Mouse (Mus musculus): ENCODE results near the gene Xndc1.

Gene Xndc1

DNA sequence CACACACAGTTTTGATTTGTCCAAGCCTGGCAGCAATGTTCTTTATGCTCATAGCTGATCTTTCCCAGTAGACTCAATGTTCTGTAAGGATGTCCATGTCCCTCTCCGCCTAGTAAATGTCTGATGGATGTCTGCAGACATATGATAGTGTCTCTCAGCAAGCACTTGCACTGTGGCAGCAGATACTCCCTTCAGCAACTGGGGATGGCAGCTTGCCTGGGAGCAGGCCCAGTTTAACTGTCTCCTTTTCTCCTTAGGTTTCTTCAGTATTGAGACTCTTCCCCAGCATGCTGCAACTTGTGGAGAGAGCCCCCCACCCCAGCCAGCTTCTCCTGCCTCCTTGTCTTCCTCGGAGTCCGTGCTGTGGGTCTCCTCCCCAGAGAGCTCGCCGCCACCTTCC is 16.5 kb downstream of the Xndc1 start:
- no peak for DNase-seq (ENCODE audit: low spot score in 2 of 2)

DNA sequence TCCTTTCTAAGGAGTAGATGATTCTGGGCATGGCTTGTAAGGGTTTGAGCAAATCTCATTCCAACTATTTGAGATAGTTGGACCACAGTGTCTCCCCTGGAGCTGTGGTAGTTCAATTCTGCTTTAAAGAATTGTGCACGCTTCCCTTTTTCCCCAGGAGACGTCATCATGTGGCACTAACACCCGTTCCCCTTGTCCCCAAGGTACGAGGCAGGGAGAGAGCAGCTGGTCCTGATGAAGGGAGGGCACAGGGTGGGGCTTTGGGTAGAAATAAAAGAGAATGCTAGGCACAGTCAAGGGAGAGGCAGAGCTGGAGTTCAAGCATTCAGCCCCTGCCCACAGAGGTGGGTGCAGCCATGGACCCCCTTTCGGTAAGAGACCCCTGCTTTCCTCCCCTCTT is 17.5 kb downstream of the Xndc1 start, which contains the start of gene Trpc2:
Trpc2 (plus strand) TSS at position 301 of the 400 bp plus-strand sequence.
- no peak for DNase-seq (ENCODE audit: low spot score in 2 of 2)

DNA sequence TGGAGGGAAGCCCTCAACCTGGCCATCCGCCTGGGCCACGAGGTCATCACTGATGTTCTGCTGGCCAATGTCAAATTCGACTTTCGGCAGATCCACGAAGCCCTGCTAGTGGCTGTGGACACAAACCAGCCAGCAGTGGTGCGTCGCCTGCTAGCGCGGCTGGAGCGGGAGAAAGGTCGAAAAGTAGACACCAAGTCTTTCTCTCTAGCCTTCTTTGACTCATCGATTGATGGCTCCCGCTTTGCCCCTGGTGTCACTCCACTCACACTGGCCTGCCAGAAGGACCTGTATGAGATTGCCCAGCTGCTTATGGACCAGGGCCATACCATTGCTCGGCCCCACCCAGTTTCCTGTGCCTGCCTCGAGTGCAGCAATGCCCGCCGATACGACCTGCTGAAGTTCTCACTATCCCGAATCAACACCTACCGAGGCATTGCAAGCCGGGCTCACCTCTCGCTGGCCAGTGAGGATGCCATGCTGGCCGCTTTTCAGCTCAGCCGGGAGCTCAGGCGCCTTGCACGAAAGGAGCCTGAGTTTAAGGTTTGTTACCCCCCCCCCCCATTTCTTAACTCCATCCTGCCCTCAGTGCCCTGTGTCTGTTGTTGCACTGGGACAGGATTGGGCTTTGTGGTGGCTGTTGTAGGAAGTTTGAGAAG is 18.9 kb downstream of the Xndc1 start:
- DNase-seq (ENCODE audit: low spot score in 2 of 2), result no peak

DNA sequence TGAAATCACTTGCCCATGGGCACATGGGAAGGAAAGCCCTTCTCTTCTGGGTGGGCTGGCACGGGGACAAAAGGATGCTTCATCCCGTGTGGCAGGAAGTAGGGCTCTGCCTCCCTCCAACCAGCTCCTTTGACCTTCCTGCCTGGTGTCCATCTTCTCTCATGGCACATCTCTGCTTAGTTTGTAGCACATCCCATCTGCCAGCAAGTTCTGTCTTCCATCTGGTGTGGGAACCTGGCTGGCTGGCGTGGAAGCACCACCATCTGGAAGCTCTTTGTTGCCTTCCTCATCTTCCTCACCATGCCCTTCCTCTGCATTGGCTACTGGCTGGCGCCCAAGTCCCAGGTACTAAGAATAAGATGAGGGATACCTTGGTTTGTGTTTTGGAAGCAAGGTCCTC is 22.0 kb downstream of the Xndc1 start:
- DNase-seq (ENCODE audit: low spot score in 2 of 2), result no peak

DNA sequence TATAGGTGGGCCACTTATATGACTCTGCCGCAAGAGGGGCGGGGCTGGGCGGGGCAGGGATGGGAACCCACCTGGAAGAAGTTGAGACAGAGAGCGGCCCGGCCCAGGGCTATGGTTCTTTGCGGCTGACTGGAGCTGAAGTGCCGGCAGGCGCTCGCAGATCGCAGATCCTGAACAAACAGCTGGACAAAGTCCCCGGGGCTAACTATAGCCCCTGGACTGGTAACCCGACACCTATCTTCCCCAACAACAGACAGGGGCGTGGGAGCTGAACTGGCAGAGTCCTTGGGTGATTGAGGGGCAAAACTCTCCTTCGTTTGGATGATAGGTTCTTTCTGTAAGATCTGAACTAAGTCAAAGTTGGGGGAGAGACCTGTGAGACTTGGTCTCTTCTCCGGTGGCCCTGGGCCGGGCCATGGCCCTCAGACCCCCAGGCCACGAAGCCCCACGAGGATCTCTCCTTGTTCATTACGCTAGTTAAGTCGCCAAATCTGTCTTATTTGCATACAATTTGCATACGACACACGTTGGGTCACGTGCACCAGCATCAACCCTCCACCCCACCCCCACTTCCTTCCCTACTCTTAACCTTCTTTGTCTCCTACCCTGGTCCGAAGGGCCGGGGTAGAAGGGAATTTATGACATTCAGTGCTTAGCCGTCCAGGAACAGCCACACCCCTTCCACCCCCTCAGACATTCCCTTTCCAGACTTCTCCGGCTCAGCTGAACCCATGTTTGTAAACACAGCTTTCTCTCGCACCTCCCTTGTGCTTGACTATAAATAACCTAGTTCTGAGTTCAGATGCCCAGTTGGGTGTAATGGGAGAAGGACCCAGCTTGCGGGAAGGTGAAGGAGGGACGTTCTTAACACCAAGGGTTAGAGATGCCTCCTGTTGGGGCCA is 34.7 kb downstream of the Xndc1 start:
- DNase-seq (ENCODE audit: low spot score in 2 of 2), result no peak

DNA sequence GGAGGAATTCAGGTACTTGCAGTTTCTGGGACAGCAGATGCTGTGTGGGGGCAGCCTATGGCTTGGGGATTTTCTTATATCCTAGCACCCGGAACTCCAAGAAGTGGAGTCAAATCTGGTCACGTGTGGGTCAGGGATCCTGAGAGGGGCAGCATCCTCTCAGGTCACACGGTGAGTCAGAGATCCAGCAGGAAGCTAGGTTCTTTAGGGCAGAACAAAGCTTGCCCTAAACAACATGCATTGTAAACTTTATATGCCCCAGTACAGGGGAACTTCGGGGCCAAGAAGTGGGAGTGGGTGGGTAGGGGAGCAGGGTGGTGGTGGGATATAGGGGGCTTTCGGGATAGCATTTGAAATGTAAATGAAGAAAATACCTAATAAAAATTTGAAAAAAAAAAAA is 35.6 kb downstream of the Xndc1 start:
- no peak for DNase-seq (ENCODE audit: low spot score in 2 of 2)

DNA sequence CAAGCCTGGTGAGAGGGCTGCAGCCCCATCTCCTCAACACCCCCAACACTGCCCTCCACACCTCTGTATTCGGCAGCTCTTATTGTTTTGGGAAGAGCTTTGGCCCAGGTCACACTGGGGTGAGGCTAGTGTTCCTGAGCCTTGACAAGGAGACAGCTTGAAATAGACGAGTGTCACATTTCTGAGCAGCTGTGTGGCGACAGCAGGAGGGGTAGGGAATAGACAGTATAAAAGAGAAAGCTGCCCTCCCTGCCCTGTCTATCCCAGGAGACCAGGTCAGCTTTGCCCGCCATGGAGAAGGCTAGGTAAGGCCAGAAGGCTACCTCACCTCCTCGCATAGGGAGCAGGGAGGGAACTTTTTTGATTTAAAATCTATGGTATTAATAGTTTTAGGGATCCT is 36.2 kb downstream of the Xndc1 start, which contains the start of gene Art1:
Art1 (plus strand) TSS at position 257 of the 400 bp plus-strand sequence.
- no peak for DNase-seq (ENCODE audit: low spot score in 2 of 2)

DNA sequence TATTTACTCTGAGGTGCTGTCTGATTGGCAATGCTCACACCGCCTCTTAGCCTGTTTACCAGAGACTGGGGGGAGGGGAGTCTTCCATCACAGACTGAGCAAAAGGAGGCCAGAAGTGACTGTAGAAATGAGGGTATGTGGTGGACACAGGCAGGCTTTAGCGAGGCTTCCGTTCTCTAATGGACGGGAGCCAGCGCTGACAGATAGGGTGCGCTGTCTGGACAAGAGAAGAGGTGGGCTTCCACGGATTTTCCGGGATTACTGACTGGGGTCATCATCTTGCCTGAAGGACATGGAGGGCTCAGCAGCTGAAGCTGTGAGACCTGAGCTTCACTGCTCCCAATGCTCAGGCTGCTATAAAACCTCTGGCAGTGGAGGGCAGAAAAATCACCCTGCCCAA is 36.9 kb downstream of the Xndc1 start:
- DNase-seq (ENCODE audit: low spot score in 2 of 2), result no peak

DNA sequence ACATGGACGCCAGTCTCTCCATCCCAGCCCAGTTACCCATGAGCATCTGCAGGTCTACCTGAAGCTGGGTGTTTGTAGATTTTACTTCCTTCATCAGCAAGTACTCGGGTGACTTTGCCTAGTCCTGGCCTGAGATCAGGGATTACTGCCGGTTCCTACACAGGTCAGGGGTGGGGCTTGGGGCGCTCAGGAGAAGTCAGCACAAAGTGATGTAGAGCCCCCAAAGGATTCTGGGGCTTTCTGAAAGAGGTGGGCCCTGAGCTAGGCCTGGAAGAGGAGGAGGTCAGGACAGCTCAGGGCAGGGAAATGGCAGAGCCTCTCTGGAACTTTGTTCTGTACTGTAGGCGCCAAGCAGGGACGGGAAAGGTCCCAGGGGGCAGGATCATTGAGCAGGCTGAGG is 37.4 kb downstream of the Xndc1 start:
- no peak for DNase-seq (ENCODE audit: low spot score in 2 of 2)

DNA sequence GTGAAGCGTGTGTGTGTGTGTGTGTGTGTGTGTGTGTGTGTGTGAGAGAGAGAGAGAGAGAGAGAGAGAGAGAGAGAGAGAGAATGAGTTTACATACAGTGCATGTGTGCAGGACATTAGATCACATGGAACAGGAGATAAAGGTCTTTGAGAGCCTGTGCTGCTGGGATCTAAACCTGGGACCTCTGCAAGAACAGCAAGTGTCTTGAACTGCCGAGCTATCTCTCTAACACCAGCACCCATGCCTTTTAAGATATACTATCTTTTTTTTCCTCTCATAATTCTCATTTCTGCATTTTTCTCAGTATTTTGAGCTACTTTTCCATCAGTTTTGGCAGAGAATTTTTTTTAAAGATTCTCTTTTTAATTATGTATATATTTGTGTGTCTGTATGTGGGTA is 38.2 kb downstream of the Xndc1 start:
- no peak for DNase-seq (ENCODE audit: low spot score in 2 of 2)

DNA sequence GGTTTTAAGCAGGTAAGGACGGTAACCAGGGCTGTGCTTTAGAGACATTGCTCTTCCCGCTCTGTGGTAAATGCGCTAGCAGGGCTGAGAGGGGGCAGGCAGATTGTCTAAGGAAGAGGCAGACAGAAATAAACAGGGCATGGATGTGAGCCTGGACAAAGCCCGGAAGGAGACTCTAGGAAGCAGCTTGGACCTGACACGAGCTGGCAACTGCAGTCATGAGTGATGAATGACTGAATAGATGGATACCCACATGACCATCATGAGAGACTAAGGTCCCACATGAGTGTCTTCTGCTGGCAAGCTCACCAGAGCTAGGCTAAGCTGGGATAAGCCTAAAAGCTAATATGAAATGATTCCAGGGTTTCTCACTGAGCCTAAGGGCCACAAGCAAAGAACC is 38.8 kb downstream of the Xndc1 start:
- no peak for DNase-seq (ENCODE audit: low spot score in 2 of 2)

DNA sequence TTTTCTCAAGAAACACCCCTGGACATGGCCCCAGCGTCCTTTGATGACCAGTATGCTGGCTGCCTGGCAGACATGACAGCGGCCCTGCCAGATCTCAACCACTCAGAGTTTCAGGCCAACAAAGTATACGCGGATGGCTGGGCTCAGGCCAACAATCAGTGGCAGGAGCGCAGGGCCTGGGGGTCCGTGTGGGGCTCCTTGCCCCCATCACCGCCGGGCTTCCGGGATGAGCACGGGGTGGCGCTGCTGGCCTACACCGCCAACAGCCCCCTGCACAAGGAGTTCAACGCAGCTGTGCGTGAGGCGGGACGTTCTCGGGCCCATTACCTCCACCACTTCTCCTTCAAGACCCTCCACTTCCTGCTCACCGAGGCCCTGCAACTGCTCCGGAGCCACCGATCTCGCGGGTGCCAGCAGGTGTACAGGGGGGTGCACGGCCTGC is 41.4 kb downstream of the Xndc1 start:
- DNase-seq (ENCODE audit: low spot score in 2 of 2), result peak in 1 of 2 experiments; percentile 30

DNA sequence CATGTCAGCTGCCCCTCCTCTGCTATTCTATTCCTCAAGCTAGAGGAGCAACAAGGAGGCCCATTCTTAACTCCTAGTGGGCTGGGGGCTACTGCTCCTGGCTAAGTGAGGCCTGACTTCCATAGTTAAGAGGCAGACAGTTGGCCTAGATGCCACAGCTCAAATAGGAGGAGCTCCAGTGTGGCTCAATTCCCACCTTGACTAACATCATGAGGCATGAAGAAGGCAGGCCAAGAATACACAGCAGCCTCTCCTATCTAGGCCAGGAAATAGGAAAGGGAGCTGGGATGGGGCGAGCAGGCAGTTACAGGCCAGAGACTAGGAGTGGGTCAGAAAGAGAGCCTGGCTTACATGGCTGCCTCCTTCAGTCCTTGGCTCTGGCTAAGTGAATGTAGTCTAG is 42.9 kb downstream of the Xndc1 start:
- DNase-seq (ENCODE audit: low spot score in 2 of 2), result no peak

DNA sequence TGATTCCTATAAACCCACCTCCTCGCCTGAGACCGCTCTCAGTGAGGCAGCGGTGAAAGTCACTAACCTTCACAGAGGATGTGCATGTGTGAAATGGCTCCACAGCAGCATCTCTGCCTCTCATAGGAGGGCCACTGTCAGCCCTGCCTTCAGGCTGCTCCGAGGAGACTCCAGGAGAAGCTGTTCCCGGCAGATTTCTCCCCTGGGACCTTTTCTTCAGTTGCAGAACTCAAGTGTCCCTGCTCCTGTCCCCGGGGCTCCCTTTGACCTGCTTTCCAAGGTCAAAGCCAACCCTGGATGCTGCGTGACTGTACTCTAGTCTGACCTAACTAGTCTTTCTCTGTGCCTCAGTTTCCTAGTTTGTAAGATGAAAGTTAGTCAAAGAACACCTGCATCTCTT is 43.9 kb downstream of the Xndc1 start, which contains the start of gene Art5:
Art5 (minus strand) TSS at position 319 of the 400 bp plus-strand sequence.
- DNase-seq (ENCODE audit: low spot score in 2 of 2), result no peak

DNA sequence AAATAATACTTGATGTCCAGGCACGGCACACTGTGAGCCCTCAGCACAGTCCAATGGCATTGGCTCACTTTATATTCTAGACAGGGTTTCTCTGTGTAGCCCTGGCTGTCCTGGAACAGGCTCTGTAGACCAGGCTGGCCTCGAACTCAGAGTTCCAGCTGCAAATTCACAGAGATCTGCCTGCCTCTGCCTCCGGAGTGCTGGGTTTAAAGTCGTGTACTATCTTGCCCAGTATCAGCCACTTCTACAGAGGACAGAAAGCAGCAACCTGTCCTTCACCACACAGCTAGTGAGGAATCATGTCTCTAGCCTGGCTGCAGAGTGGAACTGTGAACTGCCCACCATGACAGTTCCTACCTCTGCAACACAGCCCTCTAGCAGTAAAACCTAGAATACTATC is 44.4 kb downstream of the Xndc1 start:
- no peak for DNase-seq (ENCODE audit: low spot score in 2 of 2)

DNA sequence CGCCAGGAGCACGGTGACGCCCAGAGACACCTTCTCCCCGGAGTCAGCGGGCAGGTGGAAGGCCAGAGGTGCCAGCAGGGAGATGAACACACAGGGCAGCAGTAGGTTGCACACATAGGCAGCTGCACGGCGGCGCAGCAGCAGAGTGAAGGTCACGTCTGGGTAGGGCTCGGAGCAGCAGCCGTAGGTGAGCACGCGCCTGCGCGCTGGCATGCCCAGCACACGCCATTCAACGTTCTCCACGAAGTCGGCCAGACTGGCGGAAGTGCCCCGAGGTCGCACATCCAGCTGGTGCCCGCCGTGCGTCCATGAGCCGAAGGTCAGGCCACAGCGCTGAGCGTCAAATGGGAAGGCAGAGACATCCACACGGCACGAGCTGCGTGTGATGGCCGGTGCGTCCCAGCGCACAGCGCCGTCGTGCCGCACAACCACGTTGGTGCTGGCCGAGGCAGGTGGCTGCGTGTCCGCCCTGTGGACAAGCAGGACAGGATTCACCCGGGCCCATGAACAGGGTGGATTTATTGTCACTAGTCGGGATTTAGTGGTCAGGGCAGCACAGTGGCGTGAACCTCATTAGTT is 47.9 kb downstream of the Xndc1 start:
- DNase-seq (ENCODE audit: low spot score in 2 of 2), result no peak

DNA sequence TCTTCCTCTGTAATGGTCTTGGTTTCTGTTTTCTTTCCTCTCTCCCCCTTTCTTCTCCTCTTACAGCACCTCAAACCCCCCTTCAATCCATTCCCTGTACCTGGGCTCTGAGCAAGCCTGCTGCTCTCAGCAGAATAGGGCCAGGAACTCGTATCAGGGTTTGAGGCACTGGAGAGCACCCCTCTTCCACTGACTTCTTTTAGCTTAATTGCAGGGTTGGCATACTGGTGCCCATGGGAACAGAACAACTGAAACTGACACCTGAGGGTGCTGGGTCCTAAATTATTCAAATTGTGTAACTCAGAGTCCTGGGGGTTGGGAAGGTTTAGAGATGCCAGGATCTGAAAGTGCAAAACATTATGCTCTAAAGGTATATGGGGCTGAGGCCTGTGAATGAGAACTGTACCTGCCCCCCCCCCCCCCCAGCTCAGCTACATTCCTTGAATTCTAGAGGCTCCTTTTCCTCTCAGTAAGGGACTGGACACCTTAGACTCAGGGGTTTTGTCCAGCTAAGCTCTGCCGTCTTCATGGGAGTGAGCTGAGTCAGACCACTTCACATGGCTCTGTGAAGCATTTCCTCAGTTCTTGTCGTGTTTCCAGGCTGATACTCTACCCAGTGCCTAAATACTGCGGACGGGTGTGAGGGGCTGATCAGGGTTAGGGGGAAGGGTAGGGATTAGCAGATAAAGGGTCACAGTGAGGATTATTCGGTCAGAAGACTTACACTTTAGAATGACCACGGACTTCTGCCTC is 51.4 kb downstream of the Xndc1 start, which contains the start of gene Chrna10:
Chrna10 (minus strand) TSS at position 250 of the 753 bp plus-strand sequence.
- DNase-seq (ENCODE audit: low spot score in 2 of 2), result no peak

DNA sequence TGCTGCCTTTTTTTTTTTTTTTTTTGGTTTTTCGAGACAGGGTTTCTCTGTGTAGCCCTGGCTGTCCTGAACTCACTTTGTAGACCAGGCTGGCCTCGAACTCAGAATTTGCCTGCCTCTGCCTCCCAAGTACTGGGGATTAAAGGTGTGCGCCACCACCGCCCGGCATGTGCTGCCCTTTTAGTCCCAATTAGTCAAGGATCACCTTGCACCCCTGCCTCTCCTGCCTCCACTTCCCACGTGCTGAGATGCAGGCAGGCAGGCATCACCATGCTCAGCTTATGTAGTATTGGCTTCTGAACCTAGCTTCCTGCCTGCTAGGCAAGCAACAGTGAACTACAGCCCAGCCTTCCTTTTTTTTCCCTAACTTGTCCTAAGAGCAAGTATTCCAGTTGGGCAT is 52.1 kb downstream of the Xndc1 start:
- DNase-seq (ENCODE audit: low spot score in 2 of 2), result no peak

DNA sequence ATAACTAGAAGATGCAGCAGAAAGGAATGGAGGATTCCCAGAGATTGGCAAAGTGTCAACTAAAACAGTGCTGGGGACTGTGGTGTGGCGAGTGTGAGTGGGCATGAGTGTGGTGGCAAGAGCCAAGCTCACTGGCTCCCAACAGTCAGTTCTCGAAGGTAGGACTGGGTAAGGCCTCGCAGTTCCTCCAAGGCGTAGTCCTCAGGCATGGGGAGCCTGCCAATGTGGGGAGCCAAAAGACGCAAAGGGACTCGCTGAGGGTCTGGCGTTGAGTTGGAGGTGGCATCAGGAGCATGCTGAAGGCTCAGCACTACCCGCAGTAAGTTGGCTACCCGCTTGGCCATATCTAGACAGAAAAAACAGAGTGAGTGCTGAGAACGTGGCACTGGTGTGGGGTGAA is 55.0 kb downstream of the Xndc1 start:
- no peak for DNase-seq (ENCODE audit: low spot score in 2 of 2)

DNA sequence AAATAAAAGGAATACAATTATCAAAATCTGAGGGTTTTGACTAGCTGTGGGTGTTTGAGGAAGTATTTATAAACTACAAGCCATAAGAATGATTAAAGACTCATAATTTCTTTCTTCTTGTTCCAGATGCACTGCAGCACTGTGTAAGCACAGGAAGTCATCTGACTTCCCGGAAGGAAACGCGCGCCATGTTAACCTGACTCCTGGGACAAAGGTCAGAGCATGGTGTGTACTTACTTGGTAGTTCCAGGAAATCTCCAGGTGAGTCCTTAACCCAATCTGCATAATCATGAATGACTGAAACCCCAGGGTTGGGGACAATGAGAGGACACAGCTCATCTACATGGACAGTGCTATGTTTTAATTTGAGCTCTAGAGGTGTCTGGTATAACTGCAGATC is 67.1 kb downstream of the Xndc1 start:
- DNase-seq (ENCODE audit: low spot score in 2 of 2), result no peak

All from cerebellum, postnatal 4 days (tissue).